Mouse (Mus musculus) ES-E14 (cell line): ENCODE results near the gene Togaram1. TPM values are rescaled to one million over a fixed set of nuclear protein-coding genes. Genes with fewer than 3 reads are reported as not detected.

Experiments used
- DNase-seq: peaks from one replicate; pipeline ENCODE4 v3.0.0-alpha.2; 2013; ENCODE audit warnings: low read depth, low spot score
- H3K27ac ChIP-seq: 2 replicates; pipeline ENCODE4 v1.5.1; 2012; ENCODE audit warnings: low read depth, mild to moderate bottlenecking, low read length, moderate library complexity, mixed read lengths; ENCODE audit not compliant: poor library complexity, insufficient read depth, severe bottlenecking
- H3K36me3 ChIP-seq: 2 replicates; pipeline ENCODE4 v1.6.1; 2012; ENCODE audit warnings: mild to moderate bottlenecking, low read length, moderate library complexity, mixed read lengths; ENCODE audit not compliant: control insufficient read depth, poor library complexity, insufficient read depth, severe bottlenecking
- H3K4me1 ChIP-seq, 2 experiments: fragments of 150-350 bp in 1 of 2; sonication (generic) in 1 of 2; 2 replicates each; pipeline ENCODE4 v1.6.1; 2012; ENCODE audit warnings: low read length in 2 of 2, mild to moderate bottlenecking in 1 of 2, mixed read lengths in 1 of 2; ENCODE audit not compliant: control insufficient read depth in 2 of 2, insufficient read depth in 2 of 2, poor library complexity in 1 of 2
- H3K4me3 ChIP-seq, 2 experiments: fragments of 150-350 bp in 1 of 2; sonication (generic) in 1 of 2; 2 replicates each; pipeline ENCODE4 v1.5.1; 2012; ENCODE audit warnings: low read length in 2 of 2, low read depth in 1 of 2, mild to moderate bottlenecking in 1 of 2, mixed read lengths in 1 of 2; ENCODE audit not compliant: insufficient read depth in 1 of 2, poor library complexity in 1 of 2, severe bottlenecking in 1 of 2
- H3K9ac ChIP-seq: 2 replicates; pipeline ENCODE4 v1.6.1; 2012; ENCODE audit warnings: low read depth, mild to moderate bottlenecking, low read length, mixed read lengths; ENCODE audit not compliant: poor library complexity, insufficient read depth, severe bottlenecking
- H3K9me3 ChIP-seq: fragments of 150-350 bp; sonication (generic); 2 replicates; pipeline ENCODE4 v1.6.1; 2012; ENCODE audit warnings: low read depth, mild to moderate bottlenecking, low read length; ENCODE audit not compliant: control insufficient read depth, insufficient read depth
- CHD2 ChIP-seq: IDR thresholded peaks from 2 replicates; pipeline ENCODE4 v1.6.1; 2014; ENCODE audit warnings: mild to moderate bottlenecking, low read depth, low read length, inconsistent platforms
- HCFC1 ChIP-seq: IDR thresholded peaks from 2 replicates; pipeline ENCODE4 v1.6.1; 2012; ENCODE audit warnings: low read length, inconsistent platforms, borderline replicate concordance; ENCODE audit not compliant: insufficient read depth
- MAFK ChIP-seq: IDR thresholded peaks from 2 replicates; pipeline ENCODE4 v1.6.1; 2014; ENCODE audit warnings: mild to moderate bottlenecking, low read depth, low read length, inconsistent platforms; ENCODE audit not compliant: insufficient read depth
- ZC3H11A ChIP-seq: IDR thresholded peaks from 2 replicates; pipeline ENCODE4 v1.6.1; 2012; ENCODE audit warnings: low read depth, mild to moderate bottlenecking, inconsistent platforms, low read length, borderline replicate concordance
- ZNF384 ChIP-seq: IDR thresholded peaks from 2 replicates; pipeline ENCODE4 v1.6.1; 2012; ENCODE audit warnings: low read depth, low read length, inconsistent platforms
- in situ Hi-C, 2 experiments: fragments of 600-800 bp; cut with MboI; formaldehyde crosslinking; loops; one replicate each; pipeline ENCODE4 v1.15.1; 2025; ENCODE audit warnings: low sequenced_read_pairs in 2 of 2, inconsistent platforms in 1 of 2; ENCODE audit not compliant: unreplicated experiment in 2 of 2
- total RNA-seq: library from RNA; depleted of rRNA; stranded (reverse); fragments of 300-350 nt; gene quantifications from 2 replicates; pipeline ENCODE4 v1.2.3, GENCODE M21; 2012

Gene Togaram1
- total RNA-seq, 1 experiment, result 28.7 TPM

DNA sequence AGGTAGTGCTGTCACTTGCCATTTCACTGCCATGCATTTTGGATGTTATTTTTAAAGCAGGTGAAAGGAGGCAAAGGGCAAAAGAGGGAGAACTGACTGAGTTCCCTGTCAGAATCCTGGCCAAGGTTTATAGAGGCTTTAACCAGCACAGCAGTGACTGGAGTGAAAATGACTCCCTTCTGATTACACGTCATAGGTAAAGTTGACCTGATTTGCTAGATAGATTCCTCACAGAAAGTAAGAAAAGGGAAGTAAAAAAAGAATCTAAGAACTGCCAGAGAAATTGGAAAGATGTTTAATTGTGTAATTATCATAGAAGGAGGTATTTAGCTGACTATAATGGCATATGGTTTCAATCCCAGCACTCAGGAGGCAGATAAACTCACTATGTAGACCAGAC, 11.9 kb downstream of the Togaram1 start:
- in situ Hi-C loops, result no loop called here
- Histone ChIP-seq H3K9ac (no peak overlapping the region), H3K4me1 (no peaks in the 10 kb centered on the region), H3K9me3 (no peaks in the 10 kb centered on the region), H3K4me3 (no peak overlapping the region), H3K27ac (no peak overlapping the region), H3K36me3 (peaks cover 2% of the 10 kb centered on the region; the same call in 1 of the 2 replicates)
- no peak for TF ChIP-seq MAFK
- TF ChIP-seq CHD2, result no peak
- no peak for TF ChIP-seq ZNF384
- no peak for TF ChIP-seq HCFC1
- TF ChIP-seq ZC3H11A, result no peak
- DNase-seq, result no peak

DNA sequence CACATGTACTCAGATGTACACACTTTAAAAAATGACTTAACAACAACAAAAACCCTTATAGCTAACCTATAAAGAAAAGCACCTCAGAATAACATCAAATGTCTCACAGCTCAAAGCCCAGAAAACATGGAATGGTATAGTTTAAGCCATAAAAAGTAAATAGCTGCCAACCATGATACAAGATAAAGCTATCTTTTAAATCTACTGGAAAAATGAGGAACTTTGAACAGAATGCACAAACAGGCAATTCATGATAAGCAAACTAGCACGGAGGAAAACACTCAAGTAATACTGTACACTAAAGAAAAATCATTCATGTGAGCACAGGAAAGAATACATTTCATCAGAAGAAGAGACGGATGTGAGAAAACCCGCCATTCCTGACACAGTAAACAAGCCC, 42.1 kb downstream of the Togaram1 start:
- Histone ChIP-seq H3K4me3 (no peak overlapping the region), H3K9ac (no peak overlapping the region), H3K4me1 (no peaks in the 10 kb centered on the region), H3K9me3 (no peaks in the 10 kb centered on the region), H3K27ac (no peak overlapping the region), H3K36me3 (peaks cover 2% of the 10 kb centered on the region)
- in situ Hi-C loops, result no loop called here
- TF ChIP-seq ZNF384, result no peak
- TF ChIP-seq ZC3H11A, result no peak
- TF ChIP-seq MAFK, result no peak
- no peak for TF ChIP-seq HCFC1
- no peak for TF ChIP-seq CHD2
- DNase-seq, result no peak

DNA sequence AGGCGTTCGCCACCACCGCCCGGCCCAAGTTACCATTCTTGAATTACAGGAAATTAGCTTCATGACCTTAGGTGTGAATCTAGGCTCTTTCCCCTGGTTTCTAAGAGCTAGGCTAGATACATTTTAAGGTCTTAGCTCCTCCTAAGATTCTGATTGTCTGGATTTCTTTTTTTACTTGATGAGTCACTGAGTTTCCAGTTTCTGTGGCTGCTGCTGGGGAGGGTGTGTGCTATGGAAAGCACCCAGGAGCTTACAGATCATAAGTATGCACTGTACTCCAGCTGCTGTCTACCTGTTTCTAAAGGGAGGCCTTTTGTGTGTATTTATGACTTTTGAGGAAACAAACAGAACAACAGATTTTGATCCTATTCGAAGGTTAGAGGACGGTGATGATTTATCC, 57.2 kb downstream of the Togaram1 start:
- H3K4me3 ChIP-seq, result no peak overlapping the region
- no peak overlapping the region for H3K9ac ChIP-seq
- DNase-seq, result no peak
- H3K36me3 ChIP-seq, result no peaks in the 10 kb centered on the region
- H3K4me1 ChIP-seq, result no peaks in the 10 kb centered on the region
- H3K9me3 ChIP-seq, result 0 out of 2 replicates have a peak, but pooled peaks cover 7% of the 10 kb centered on the region
- in situ Hi-C loops, result no loop called here
- H3K27ac ChIP-seq, result no peak overlapping the region
- TF ChIP-seq ZC3H11A (no peak), ZNF384 (no peak), CHD2 (no peak), HCFC1 (no peak), MAFK (no peak)

DNA sequence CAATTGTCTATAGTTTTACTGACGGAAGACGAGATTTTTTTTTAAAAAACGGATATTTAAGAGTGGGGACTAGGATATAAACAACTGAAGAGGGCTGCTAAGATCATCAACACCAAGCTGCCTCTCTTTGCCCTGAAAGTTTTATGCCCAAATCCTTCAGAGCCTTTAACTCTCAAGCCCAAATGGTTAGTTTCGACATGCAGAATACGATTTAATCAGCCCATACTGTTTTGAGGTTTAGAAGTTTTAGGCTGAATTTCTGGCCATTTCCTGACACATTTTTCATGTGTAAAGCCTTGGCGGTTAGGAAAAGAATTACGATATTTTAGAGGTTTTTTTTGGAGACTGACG, 70.2 kb downstream of the Togaram1 start:
- no peak for TF ChIP-seq ZNF384
- no peak for TF ChIP-seq CHD2
- TF ChIP-seq MAFK, result no peak
- TF ChIP-seq ZC3H11A, result no peak
- no peak for TF ChIP-seq HCFC1
- H3K9ac ChIP-seq, result no peak overlapping the region

More for the DNA sequence above, 70.2 kb downstream of the Togaram1 start:
- DNase-seq, result no peak
- H3K9me3 ChIP-seq, result peaks cover 10% of the 10 kb centered on the region
- 0 out of 4 replicates have a peak, but pooled peaks cover 0 to 2% of the 10 kb centered on the region in 2 experiments for H3K4me1 ChIP-seq
- no peak overlapping the region for H3K27ac ChIP-seq
- in situ Hi-C loops, result no loop called here
- H3K36me3 ChIP-seq, result no peaks in the 10 kb centered on the region; the same call in 1 of the 2 replicates
- peak overlapping the region; percentile 75 to 87; a peak in 2 of 4 replicates for H3K4me3 ChIP-seq
